Mouse (Mus musculus): Measurements from ENCODE around the gene Tpst1.
A peak's percentile ranks its signal among the peaks of the same experiment; 100 is the strongest.

The Tpst1 gene

GRCm38 (mm10) chr5:130052955-130053354 is 20.2 kb upstream of the Tpst1 start:
- DNase-seq (ENCODE audit: low spot score), result no peak

- DNase-seq (ENCODE audit: low spot score), result no peak
Observed at GRCm38 (mm10) chr5:130055688-130056087, 17.4 kb upstream of the Tpst1 start.

GRCm38 (mm10) chr5:130056303-130056702 is 16.8 kb upstream of the Tpst1 start:
- DNase-seq (ENCODE audit: low spot score), result no peak

- no peak for DNase-seq (ENCODE audit: low spot score)
Observed at GRCm38 (mm10) chr5:130059413-130060328, 13.5 kb upstream of the Tpst1 start.

- no peak for DNase-seq (ENCODE audit: low spot score)
Observed at GRCm38 (mm10) chr5:130060329-130060665, 12.8 kb upstream of the Tpst1 start.

GRCm38 (mm10) chr5:130062096-130062495 is 11.0 kb upstream of the Tpst1 start:
- DNase-seq (ENCODE audit: low spot score), result no peak

- no peak for DNase-seq (ENCODE audit: low spot score)
Observed at GRCm38 (mm10) chr5:130063760-130064159, 9.4 kb upstream of the Tpst1 start.

GRCm38 (mm10) chr5:130065579-130065978 is 7.5 kb upstream of the Tpst1 start:
- no peak for DNase-seq (ENCODE audit: low spot score)

GRCm38 (mm10) chr5:130067841-130068264 is 5.3 kb upstream of the Tpst1 start:
- no peak for DNase-seq (ENCODE audit: low spot score)

GRCm38 (mm10) chr5:130074491-130074890 is 1.4 kb downstream of the Tpst1 start:
- DNase-seq (ENCODE audit: low spot score), result no peak

- no peak for DNase-seq (ENCODE audit: low spot score)
Observed at GRCm38 (mm10) chr5:130076396-130076795, 3.3 kb downstream of the Tpst1 start.

GRCm38 (mm10) chr5:130078096-130078833 is 5.1 kb downstream of the Tpst1 start:
- no peak for DNase-seq (ENCODE audit: low spot score)

- no peak for DNase-seq (ENCODE audit: low spot score)
Observed at GRCm38 (mm10) chr5:130078834-130079156, 5.7 kb downstream of the Tpst1 start.

- DNase-seq (ENCODE audit: low spot score), result peak; percentile 93
Observed at GRCm38 (mm10) chr5:130079202-130080050, 6.3 kb downstream of the Tpst1 start.

- DNase-seq (ENCODE audit: low spot score), result no peak
Observed at GRCm38 (mm10) chr5:130080051-130080681, 7.0 kb downstream of the Tpst1 start.

- DNase-seq (ENCODE audit: low spot score), result no peak
Observed at GRCm38 (mm10) chr5:130081181-130081881, 8.2 kb downstream of the Tpst1 start.

- no peak for DNase-seq (ENCODE audit: low spot score)
Observed at GRCm38 (mm10) chr5:130082431-130082830, 9.3 kb downstream of the Tpst1 start.

- DNase-seq (ENCODE audit: low spot score), result no peak
Observed at GRCm38 (mm10) chr5:130084271-130084670, 11.1 kb downstream of the Tpst1 start.

GRCm38 (mm10) chr5:130088008-130088407 is 14.9 kb downstream of the Tpst1 start:
- no peak for DNase-seq (ENCODE audit: low spot score)

GRCm38 (mm10) chr5:130088612-130089011 is 15.5 kb downstream of the Tpst1 start:
- DNase-seq (ENCODE audit: low spot score), result no peak

GRCm38 (mm10) chr5:130089177-130089576 is 16.1 kb downstream of the Tpst1 start:
- DNase-seq (ENCODE audit: low spot score), result no peak

All from lung, postnatal 25 days (tissue).